Mouse (Mus musculus): ENCODE measurements at regions not wholly inside any gene's neighbourhood (a gene's known extent, or its start where the extent isn't known, plus 50 kb on each side); places are given as distances from the start of the nearest gene placed in this dataset.
A peak's percentile ranks its signal among the peaks of the same experiment; 100 is the strongest.

DNA sequence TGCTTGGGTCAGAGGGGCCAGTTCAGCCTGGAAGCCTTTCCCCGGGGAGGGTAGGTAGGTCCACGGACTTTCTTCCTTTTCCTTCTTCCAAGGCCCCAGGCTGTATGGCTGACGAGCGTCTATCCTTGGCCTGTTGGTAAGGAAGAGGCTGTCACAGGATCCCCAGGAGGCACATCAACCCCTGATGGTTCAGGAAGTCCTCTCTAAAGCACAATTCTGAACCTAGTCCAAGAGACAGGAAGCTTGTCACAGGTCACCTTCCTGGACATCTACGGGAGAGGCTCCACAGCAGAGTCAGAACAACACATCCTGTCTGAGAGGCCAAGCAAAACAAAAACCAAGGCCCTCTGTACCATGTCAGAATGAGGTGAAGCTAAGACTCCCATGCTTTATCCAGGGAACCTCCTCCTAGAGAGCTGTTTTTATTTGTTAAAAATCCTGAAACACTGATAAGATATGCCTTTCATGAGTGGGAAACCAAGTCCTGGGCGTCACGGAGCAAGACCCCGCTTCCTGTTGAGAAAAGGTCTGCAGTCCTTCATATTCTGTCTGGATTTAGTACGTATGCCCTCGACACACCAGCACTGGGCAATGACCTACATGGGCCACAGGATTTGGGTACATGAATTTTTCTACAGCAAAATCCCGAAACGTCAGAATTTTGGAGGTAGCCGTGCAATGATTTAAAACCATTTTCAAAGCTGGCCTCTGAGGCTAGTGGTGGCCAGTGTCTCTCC, 52.0 kb upstream of the Snrk start:
- no peak for DNase-seq (ENCODE audit: low spot score in 2 of 2)

DNA sequence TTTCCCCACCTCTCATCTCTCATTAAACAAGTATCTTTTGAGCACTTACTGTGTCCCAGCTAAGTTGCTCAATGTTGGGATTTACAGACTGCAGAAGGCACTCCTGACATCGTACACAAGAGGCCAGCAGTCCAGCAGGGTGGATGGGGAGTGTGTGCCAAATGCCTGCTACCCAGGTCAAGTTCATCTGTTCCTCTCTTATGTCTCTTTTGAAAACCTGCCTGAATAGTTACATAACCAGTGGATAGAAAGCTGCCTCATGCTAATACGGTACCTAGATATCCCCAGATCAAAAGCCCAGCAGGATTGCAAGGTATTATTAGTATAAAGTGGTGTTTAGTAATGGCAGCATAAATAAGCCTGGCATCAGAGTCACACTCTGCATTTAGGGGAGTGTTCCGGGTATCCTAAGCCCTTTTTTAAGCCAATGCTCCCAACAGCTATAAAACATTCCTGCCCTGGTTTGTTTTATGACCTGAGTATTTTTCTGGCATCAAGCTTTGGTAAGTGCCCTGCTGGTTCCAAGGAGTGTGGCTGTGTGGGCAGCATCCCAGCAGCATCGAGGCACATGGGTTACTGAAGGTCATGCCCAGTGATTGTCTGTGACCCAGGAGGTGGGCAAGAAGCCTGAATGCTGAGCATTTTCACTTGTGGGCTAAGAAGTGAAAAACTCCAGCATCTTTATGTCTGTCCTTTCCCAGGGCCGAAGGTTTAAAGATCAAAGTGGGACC, 59.1 kb upstream of the Pomgnt2 start:
- DNase-seq (ENCODE audit: low spot score in 2 of 2), result no peak

DNA sequence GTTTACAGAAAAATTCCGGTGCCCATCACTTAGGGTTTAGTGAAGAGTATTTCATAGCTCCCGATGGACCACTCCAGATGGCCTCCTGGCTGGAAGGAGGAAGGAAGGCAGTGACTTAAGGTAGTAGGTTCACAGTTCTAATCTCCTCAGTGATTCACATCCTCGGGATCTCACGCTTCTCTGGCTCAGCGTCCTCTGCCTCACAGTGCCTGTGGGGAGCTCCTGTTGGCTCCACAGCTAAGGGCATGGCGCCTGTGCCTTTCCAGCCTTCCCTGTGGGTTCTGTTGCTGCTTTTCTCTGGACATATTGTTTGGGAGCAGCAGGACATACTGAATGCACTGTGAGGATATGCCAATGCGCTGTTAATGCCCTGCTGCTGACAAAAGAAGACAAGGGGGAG, 54.8 kb upstream of the Pomgnt2 start:
- no peak for DNase-seq (ENCODE audit: low spot score in 2 of 2)

DNA sequence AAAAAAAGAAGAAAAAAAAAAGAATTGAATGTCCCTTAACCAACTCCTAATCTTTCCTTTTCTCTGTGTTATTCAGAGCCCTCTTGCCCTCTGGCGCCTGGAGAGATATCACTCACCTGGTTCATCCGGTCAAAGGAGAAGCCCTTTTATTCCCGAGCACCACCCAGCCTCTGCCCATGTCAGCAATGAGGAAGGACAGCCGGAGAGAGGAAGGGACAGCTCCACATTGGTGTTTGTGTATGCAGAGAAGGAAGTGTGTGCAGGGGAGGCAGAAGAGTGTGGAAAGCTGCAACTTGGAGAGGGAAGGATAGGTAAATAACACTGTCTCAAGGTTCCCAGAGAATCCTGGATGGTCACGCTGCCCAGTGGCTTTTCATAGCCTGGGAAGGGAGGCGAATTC, 54.2 kb upstream of the Pomgnt2 start:
- no peak for DNase-seq (ENCODE audit: low spot score in 2 of 2)

DNA sequence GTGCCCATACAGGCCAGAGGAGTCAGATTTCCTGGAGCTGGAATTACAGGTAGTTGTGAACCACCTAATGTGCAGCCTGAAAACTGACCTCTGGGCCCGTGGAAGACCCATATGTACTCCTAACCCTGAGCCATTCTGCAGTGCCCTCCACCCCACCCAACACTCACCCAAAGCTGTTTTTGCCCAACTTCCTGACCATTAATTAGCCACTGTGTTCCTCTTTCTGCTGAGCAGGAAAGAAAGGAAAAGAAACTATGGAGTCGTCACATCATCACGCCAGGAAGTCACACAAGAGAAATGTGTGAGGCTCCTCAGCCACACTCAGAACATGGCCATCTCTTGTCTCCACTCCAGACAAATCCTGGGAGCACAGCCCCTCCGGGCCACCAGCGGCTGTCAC, 52.1 kb upstream of the Pomgnt2 start:
- no peak for DNase-seq (ENCODE audit: low spot score in 2 of 2)

DNA sequence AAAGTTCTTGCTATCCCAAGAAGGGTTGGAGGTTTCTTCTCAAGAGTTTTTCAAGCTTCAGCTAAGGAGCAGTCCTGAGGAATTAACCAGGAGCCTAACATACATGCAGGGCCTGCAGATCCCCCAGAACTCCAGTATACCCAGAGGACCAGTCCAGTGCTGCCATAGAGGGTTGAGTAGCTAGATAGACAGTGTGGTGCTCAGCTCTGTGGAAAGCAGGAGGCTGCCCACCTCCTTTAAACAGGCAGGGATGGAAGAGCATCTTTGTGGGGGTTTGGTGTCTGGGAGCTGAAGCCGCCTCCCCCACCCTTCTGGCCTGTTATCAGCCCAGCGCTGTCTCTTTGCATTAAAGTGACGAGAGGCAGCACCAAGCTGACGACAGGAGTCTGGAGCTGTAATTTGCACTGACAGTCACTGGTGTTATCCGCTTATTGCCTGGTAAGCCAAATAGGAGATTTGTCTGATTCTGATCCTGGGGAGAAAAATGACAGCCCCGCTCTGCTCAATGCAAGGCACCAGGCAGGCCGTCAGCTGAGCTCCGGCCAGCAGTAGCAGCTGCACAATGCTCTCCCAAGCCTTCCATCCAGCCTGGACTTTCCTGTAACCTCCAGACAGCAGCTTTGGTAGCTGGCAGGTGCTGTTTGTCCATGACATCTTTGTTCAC, 51.2 kb upstream of the Pomgnt2 start:
- peak in 1 of 2 experiments; percentile 13 for DNase-seq (ENCODE audit: low spot score in 2 of 2)

Measured in left cerebral cortex, adult 9 months (tissue).